Mouse (Mus musculus): ENCODE results near the gene Abhd17b. TPM values are rescaled to one million over a fixed set of nuclear protein-coding genes. Genes with fewer than 3 reads are reported as not detected.

Gene Abhd17b
- 49.3 TPM for polyA plus RNA-seq (2015; fragmentation: Illumina TruSeq; extraction: RNeasy Lipid Tissue Mini Kit (QIAGEN cat#74804); ENCODE audit: low read depth, low replicate concordance)

GRCm38 (mm10) chr19:21653172-21653981, at the start of gene Abhd17b:
Abhd17b (plus strand) TSS chr19:21653185.

GRCm38 (mm10) chr19:21652285-21653171, 457 bp upstream of the Abhd17b start, which contains the start of gene 1110059E24Rik:
1110059E24Rik (minus strand) TSS chr19:21652976.

Other genes starting within 250 kb of the Abhd17b start
- gene Gda, start 179.7 kb upstream of the Abhd17b start, polyA plus RNA-seq (2015; fragmentation: Illumina TruSeq; extraction: RNeasy Lipid Tissue Mini Kit (QIAGEN cat#74804); ENCODE audit: low read depth, low replicate concordance): 95.6 TPM
- 45.9 TPM for gene 1110059E24Rik, start 209 bp upstream of the Abhd17b start, polyA plus RNA-seq (2015; fragmentation: Illumina TruSeq; extraction: RNeasy Lipid Tissue Mini Kit (QIAGEN cat#74804); ENCODE audit: low read depth, low replicate concordance)
- gene Cemip2, start 125.2 kb downstream of the Abhd17b start, polyA plus RNA-seq (2015; fragmentation: Illumina TruSeq; extraction: RNeasy Lipid Tissue Mini Kit (QIAGEN cat#74804); ENCODE audit: low read depth, low replicate concordance): 4.7 TPM